Mouse (Mus musculus) embryonic facial prominence, embryonic 11.5 days (tissue): ENCODE data around the gene Tex44. TPM values are rescaled to one million over a fixed set of nuclear protein-coding genes. Genes with fewer than 3 reads are reported as not detected.

Experiments
- ATAC-seq: fragments of 200-750 bp; cut with Nextera tagmentation; replicated peaks from 2 replicates; pipeline ENCODE4 v1.8.0; 2017; ENCODE audit warnings: low read depth; ENCODE audit not compliant: insufficient number of reproducible peaks, low FRiP score, low TSS enrichment
- DNase-seq: peaks from one replicate; pipeline ENCODE4 v3.0.0-alpha.2; 2015; ENCODE audit warnings: low spot score
- H3K27ac ChIP-seq: fragments of 300-500 bp; sonication (generic); replicated peaks from 2 replicates; pipeline ENCODE4 v1.5.1; 2014; ENCODE audit warnings: mild to moderate bottlenecking, low read depth, low read length, control low read depth
- H3K27me3 ChIP-seq: fragments of 300-500 bp; sonication (generic); 2 replicates; pipeline ENCODE4 v1.6.1; 2014; ENCODE audit warnings: mild to moderate bottlenecking, low read length, moderate library complexity, mixed read lengths; ENCODE audit not compliant: control insufficient read depth, insufficient read depth
- H3K36me3 ChIP-seq: fragments of 300-500 bp; sonication (generic); replicated peaks from 2 replicates; pipeline ENCODE4 v1.6.1; 2014; ENCODE audit warnings: low read depth, mild to moderate bottlenecking, low read length, moderate library complexity, mixed read lengths; ENCODE audit not compliant: control insufficient read depth, insufficient read depth
- H3K4me1 ChIP-seq: fragments of 300-500 bp; sonication (generic); 2 replicates; pipeline ENCODE4 v1.6.1; 2014; ENCODE audit warnings: low read length, mixed read lengths; ENCODE audit not compliant: control insufficient read depth, insufficient read depth
- H3K4me2 ChIP-seq: fragments of 300-500 bp; sonication (generic); 2 replicates; pipeline ENCODE4 v1.6.1; 2014; ENCODE audit warnings: low read depth, mild to moderate bottlenecking, control low read depth, low read length, moderate library complexity
- H3K4me3 ChIP-seq: fragments of 300-500 bp; sonication (generic); 2 replicates; pipeline ENCODE4 v1.5.1; 2014; ENCODE audit warnings: low read depth, low read length, control low read depth
- H3K9ac ChIP-seq: fragments of 300-500 bp; sonication (generic); replicated peaks from 2 replicates; pipeline ENCODE4 v1.6.1; 2014; ENCODE audit warnings: mild to moderate bottlenecking, control low read depth, low read length
- H3K9me3 ChIP-seq: fragments of 300-500 bp; sonication (generic); replicated peaks from 2 replicates; pipeline ENCODE4 v1.6.1; 2016; ENCODE audit warnings: mild to moderate bottlenecking, low read length, inconsistent platforms, mixed read lengths; ENCODE audit not compliant: control insufficient read depth
- WGBS: fragments of 180-500 bp; shearing (Covaris S2); extraction: QIAGEN DNeasy Blood & Tissue Kit; methylation state at CpG from one replicate; pipeline ENCODE4 v1.1.7; 2014; 5-methylcytosine and 5-hydroxymethylcytosine counted together
- polyA plus RNA-seq: library from polyadenylated mRNA; unstranded; fragments of >200 nt; fragmentation: Nextera tagmentation; extraction: Ambion mirVana; gene quantifications from 2 replicates; pipeline ENCODE4 v1.2.1, GENCODE M21; 2014

Gene Tex44
- polyA plus RNA-seq, 1 experiment from 2014 or later = not detected

GRCm38 (mm10) chr1:86394246-86394645, 31.9 kb upstream of the Tex44 start:
- no peaks in the 10 kb centered on the region for H3K9me3 ChIP-seq
- no peak for DNase-seq
- H3K4me3 ChIP-seq = no peak overlapping the region
- no peaks in the 10 kb centered on the region for H3K4me1 ChIP-seq
- no peaks in the 10 kb centered on the region for H3K36me3 ChIP-seq
- H3K27ac ChIP-seq = no peak overlapping the region
- H3K27me3 ChIP-seq = no peaks in the 10 kb centered on the region
- H3K9ac ChIP-seq = no peak overlapping the region
- no peak overlapping the region for H3K4me2 ChIP-seq
- 92% methylated on average over 3 of the region's 3 CpGs for WGBS
- no peak for ATAC-seq

- Histone ChIP-seq H3K27me3 (no peaks in the 10 kb centered on the region), H3K4me3 (no peak overlapping the region), H3K9ac (no peak overlapping the region), H3K27ac (no peak overlapping the region), H3K9me3 (no peaks in the 10 kb centered on the region), H3K4me1 (no peaks in the 10 kb centered on the region), H3K4me2 (no peak overlapping the region), H3K36me3 (no peaks in the 10 kb centered on the region)
- WGBS = 71% methylated on average over 7 of the region's 7 CpGs
- ATAC-seq (no peak), DNase-seq (no peak)
Observed at GRCm38 (mm10) chr1:86395897-86396296, 30.2 kb upstream of the Tex44 start.

- Histone ChIP-seq H3K36me3 (no peaks in the 10 kb centered on the region), H3K4me1 (no peaks in the 10 kb centered on the region), H3K27me3 (no peaks in the 10 kb centered on the region), H3K27ac (no peak overlapping the region), H3K4me3 (no peak overlapping the region), H3K4me2 (no peak overlapping the region), H3K9ac (no peak overlapping the region; the same call in 1 of the 2 replicates), H3K9me3 (no peaks in the 10 kb centered on the region)
- DNase-seq (no peak), ATAC-seq (no peak)
- WGBS = 78% methylated on average over 8 of the region's 8 CpGs
Observed at GRCm38 (mm10) chr1:86397621-86398020, 28.5 kb upstream of the Tex44 start.

GRCm38 (mm10) chr1:86398222-86398621, 27.9 kb upstream of the Tex44 start:
- Histone ChIP-seq H3K36me3 (no peaks in the 10 kb centered on the region), H3K9ac (no peak overlapping the region; the same call in 1 of the 2 replicates), H3K27me3 (no peaks in the 10 kb centered on the region), H3K4me3 (no peak overlapping the region), H3K4me2 (no peak overlapping the region), H3K27ac (no peak overlapping the region), H3K4me1 (no peaks in the 10 kb centered on the region), H3K9me3 (no peaks in the 10 kb centered on the region)
- ATAC-seq (no peak), DNase-seq (peak; percentile 49)
- WGBS = 24% methylated on average over 7 of the region's 7 CpGs

- Histone ChIP-seq H3K4me2 (no peak overlapping the region), H3K9ac (no peak overlapping the region), H3K27ac (no peak overlapping the region), H3K27me3 (no peaks in the 10 kb centered on the region), H3K4me3 (no peak overlapping the region), H3K9me3 (no peaks in the 10 kb centered on the region), H3K36me3 (no peaks in the 10 kb centered on the region), H3K4me1 (no peaks in the 10 kb centered on the region)
- ATAC-seq (no peak), DNase-seq (no peak)
- WGBS = 80% methylated on average over 2 of the region's 3 CpGs
Observed at GRCm38 (mm10) chr1:86399322-86399721, 26.8 kb upstream of the Tex44 start.

GRCm38 (mm10) chr1:86400096-86400754, 25.9 kb upstream of the Tex44 start:
- Histone ChIP-seq H3K9me3 (no peaks in the 10 kb centered on the region; the same call in 1 of the 2 replicates), H3K27ac (no peak overlapping the region), H3K4me3 (no peak overlapping the region), H3K9ac (no peak overlapping the region), H3K27me3 (no peaks in the 10 kb centered on the region), H3K36me3 (no peaks in the 10 kb centered on the region), H3K4me1 (no peaks in the 10 kb centered on the region), H3K4me2 (no peak overlapping the region)
- WGBS = 72% methylated on average over 8 of the region's 8 CpGs
- DNase-seq (no peak), ATAC-seq (no peak)

DNA sequence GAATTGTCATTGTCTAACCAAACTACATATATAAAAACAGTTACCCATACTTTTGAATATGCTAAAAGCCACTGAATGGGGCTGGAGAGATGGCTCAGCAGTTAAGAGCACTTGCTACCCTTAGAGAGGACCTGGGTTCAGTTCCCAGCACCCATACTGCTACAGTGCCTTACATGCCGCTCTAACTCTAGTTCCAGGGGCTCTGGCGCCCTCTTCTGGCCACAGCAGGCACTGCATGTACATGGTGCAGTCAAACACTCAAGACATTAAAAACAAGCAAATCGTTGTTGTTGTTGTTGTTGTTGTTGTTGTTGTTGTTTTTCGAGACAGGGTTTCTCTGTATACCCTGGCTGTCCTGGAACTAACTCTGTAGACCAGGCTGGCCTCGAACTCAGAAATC, 21.3 kb upstream of the Tex44 start:
- WGBS = 60% methylated on average over 5 of the region's 5 CpGs

GRCm38 (mm10) chr1:86406313-86406712, 19.8 kb upstream of the Tex44 start:
- Histone ChIP-seq H3K9ac (no peak overlapping the region), H3K4me3 (no peak overlapping the region), H3K4me2 (no peak overlapping the region), H3K4me1 (no peaks in the 10 kb centered on the region), H3K9me3 (no peaks in the 10 kb centered on the region; the same call in 1 of the 2 replicates), H3K36me3 (no peaks in the 10 kb centered on the region), H3K27ac (no peak overlapping the region), H3K27me3 (no peaks in the 10 kb centered on the region)
- ATAC-seq (no peak), DNase-seq (no peak)
- 78% methylated on average over 4 of the region's 4 CpGs for WGBS

More for the DNA sequence above, 21.3 kb upstream of the Tex44 start:
- Histone ChIP-seq H3K4me2 (no peak overlapping the region), H3K27me3 (no peaks in the 10 kb centered on the region), H3K27ac (no peak overlapping the region), H3K36me3 (no peaks in the 10 kb centered on the region), H3K9me3 (no peaks in the 10 kb centered on the region; the same call in 1 of the 2 replicates), H3K4me1 (no peaks in the 10 kb centered on the region), H3K4me3 (no peak overlapping the region), H3K9ac (no peak overlapping the region)
- ATAC-seq (no peak), DNase-seq (no peak)
